Mouse (Mus musculus) forebrain, embryonic 14.5 days (tissue): ENCODE results near the gene Itm2c. TPM values are rescaled to one million over a fixed set of nuclear protein-coding genes. Genes with fewer than 3 reads are reported as not detected.

Source experiments
- ATAC-seq: fragments of 200-750 bp; cut with Nextera tagmentation; 2 replicates; pipeline ENCODE4 v1.8.0; 2017; ENCODE audit warnings: mild to moderate bottlenecking, moderate library complexity
- DNase-seq: peaks from one replicate; pipeline ENCODE4 v3.0.0-alpha.2; 2015; ENCODE audit warnings: low spot score
- H3K27ac ChIP-seq: fragments of 300-500 bp; sonication (generic); 2 replicates; pipeline ENCODE4 v1.5.1; 2014; ENCODE audit warnings: low read depth, mild to moderate bottlenecking, control low read depth, low read length, moderate library complexity
- H3K27me3 ChIP-seq: fragments of 300-500 bp; sonication (generic); replicated peaks from 2 replicates; pipeline ENCODE4 v1.6.1; 2014; ENCODE audit warnings: low read length, control low read depth, mixed read lengths; ENCODE audit not compliant: control insufficient read depth, insufficient read depth
- H3K36me3 ChIP-seq: fragments of 300-500 bp; sonication (generic); 2 replicates; pipeline ENCODE4 v1.6.1; 2014; ENCODE audit warnings: low read length, control low read depth; ENCODE audit not compliant: control insufficient read depth, insufficient read depth
- H3K4me1 ChIP-seq: fragments of 300-500 bp; sonication (generic); 2 replicates; pipeline ENCODE4 v1.6.1; 2014; ENCODE audit warnings: antibody characterized with exemption, low read length, control low read depth; ENCODE audit not compliant: control insufficient read depth, insufficient read depth
- H3K4me2 ChIP-seq: fragments of 300-500 bp; sonication (generic); 2 replicates; pipeline ENCODE4 v1.6.1; 2014; ENCODE audit warnings: mild to moderate bottlenecking, control low read depth, low read length
- H3K4me3 ChIP-seq: fragments of 300-500 bp; sonication (generic); 2 replicates; pipeline ENCODE4 v1.5.1; 2014; ENCODE audit warnings: low read depth, low read length, control low read depth
- H3K9ac ChIP-seq: fragments of 300-500 bp; sonication (generic); 2 replicates; pipeline ENCODE4 v1.6.1; 2014; ENCODE audit warnings: mild to moderate bottlenecking, low read length, control low read depth, moderate library complexity
- H3K9me3 ChIP-seq: fragments of 300-500 bp; sonication (generic); replicated peaks from 2 replicates; pipeline ENCODE4 v1.6.1; 2016; ENCODE audit warnings: low read length, control low read depth, mixed read lengths; ENCODE audit not compliant: control insufficient read depth
- WGBS: fragments of 180-500 bp; shearing (Covaris S2); extraction: QIAGEN DNeasy Blood & Tissue Kit; methylation state at CpG from one replicate; pipeline ENCODE4 v1.1.7; 2014; 5-methylcytosine and 5-hydroxymethylcytosine counted together
- polyA plus RNA-seq: library from polyadenylated mRNA; unstranded; fragments of >200 nt; fragmentation: Nextera tagmentation; extraction: Ambion mirVana; gene quantifications from 2 replicates; pipeline ENCODE4 v1.2.1, GENCODE M21; 2014

Gene Itm2c
- polyA plus RNA-seq, 1 experiment from 2014 or later = 149 TPM

DNA sequence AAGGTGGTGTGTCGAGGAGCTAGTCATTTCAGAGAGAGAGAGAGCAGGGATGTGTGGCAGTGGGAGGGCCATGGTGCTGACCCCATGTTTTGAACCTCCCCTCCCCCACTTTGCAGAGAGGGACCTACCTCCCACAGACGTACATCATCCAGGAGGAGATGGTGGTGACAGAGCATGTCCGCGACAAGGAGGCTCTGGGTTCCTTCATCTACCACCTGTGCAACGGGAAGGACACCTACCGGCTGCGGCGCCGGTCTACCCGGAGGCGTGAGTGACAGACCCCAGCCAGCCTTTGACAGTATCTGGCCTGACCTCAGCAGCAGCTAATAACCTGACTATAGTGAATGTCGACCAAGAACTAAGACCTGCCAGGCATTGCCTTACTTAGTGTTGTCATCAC lies 12.8 kb downstream of the Itm2c start:
- H3K4me2 ChIP-seq = no peak overlapping the region
- no peak overlapping the region for H3K4me3 ChIP-seq
- peaks cover 9% of the 10 kb centered on the region for H3K4me1 ChIP-seq
- H3K27ac ChIP-seq = no peak overlapping the region
- H3K9ac ChIP-seq = no peak overlapping the region
- 94% methylated on average over 12 of the region's 12 CpGs for WGBS
- H3K27me3 ChIP-seq = no peaks in the 10 kb centered on the region
- H3K36me3 ChIP-seq = peaks cover 65% of the 10 kb centered on the region
- ATAC-seq = no peak
- DNase-seq = no peak
- H3K9me3 ChIP-seq = no peaks in the 10 kb centered on the region

DNA sequence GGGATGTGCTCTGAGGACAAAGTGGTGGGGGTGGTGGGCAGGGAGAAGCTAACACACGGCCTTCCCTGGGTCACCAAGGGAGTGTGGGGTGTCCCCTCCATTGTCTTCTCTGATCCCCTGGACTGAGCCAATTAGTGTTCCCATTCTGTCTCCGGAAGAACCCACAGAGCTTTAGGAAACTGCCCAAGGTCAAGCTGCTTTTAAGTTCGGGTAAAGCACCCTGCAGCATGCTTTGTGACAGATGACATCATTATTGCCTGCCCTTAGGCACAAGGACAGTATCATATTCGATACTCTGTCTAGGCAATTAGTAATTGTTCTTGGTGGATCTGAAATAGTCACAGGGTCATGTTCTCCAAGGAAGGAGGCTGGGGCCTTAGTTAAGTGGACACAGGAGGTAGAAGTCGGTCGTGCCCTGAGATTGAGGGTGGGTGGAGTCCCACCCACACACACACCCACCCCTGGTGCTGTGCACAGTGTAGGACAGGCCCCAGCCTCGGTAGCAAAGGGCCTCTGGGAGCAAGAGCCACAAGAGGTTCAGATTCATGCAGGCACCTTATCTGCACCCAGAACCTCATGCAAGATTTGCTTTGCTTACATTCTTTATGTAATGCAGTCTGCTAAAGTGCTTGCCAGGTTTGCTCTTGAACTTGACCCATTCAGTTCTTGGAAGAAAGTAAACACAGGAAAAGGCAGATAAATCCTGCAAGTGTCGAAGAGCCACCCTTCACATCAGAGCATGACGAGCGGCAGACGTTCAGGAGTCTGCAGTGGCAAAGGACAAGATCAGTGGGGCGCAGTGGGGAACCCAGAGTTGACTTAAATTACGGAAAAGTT lies 14.9 kb downstream of the Itm2c start:
- no peaks in the 10 kb centered on the region for H3K27me3 ChIP-seq
- no peak overlapping the region for H3K4me2 ChIP-seq
- peaks cover 51% of the 10 kb centered on the region for H3K36me3 ChIP-seq
- H3K4me3 ChIP-seq = no peak overlapping the region
- ATAC-seq (no peak), DNase-seq (no peak)
- no peaks in the 10 kb centered on the region for H3K9me3 ChIP-seq
- 67% methylated on average over 13 of the region's 13 CpGs for WGBS
- H3K27ac ChIP-seq = no peak overlapping the region
- no peaks in the 10 kb centered on the region for H3K4me1 ChIP-seq
- H3K9ac ChIP-seq = no peak overlapping the region

- Histone ChIP-seq H3K4me2 (no peak overlapping the region), H3K36me3 (peaks cover 9% of the 10 kb centered on the region), H3K27me3 (no peaks in the 10 kb centered on the region), H3K4me3 (no peak overlapping the region), H3K4me1 (peaks cover 18% of the 10 kb centered on the region), H3K27ac (no peak overlapping the region), H3K9ac (no peak overlapping the region), H3K9me3 (no peaks in the 10 kb centered on the region)
- ATAC-seq (no peak), DNase-seq (no peak)
- 94% methylated on average over 7 of the region's 7 CpGs for WGBS
These were observed 19.1 kb downstream of the Itm2c start for GRCm38 (mm10) chr1:85913078-85913755.

DNA sequence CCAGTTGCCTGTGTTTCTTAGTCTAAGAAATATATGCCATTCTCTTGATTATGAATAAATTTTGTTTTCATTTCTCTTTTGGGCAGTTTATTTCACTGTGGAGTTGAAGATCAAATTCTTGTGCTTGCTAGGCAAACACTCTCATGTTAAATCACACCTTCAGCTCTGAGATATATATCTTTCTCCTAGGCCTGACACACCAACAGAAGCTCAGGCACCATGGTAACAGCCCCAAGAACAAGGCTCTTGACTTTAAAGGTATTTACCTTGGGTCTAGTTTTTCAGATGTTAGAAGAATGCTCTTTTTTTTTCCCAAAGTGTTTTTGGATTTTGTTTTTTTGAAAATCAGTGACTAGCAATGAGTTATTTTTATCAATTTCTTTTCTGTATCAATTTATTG lies 21.8 kb downstream of the Itm2c start:
- Histone ChIP-seq H3K36me3 (no peaks in the 10 kb centered on the region), H3K4me2 (no peak overlapping the region), H3K9me3 (no peaks in the 10 kb centered on the region), H3K4me1 (peaks cover 18% of the 10 kb centered on the region), H3K27ac (no peak overlapping the region; the same call in 1 of the 2 replicates), H3K4me3 (no peak overlapping the region), H3K27me3 (no peaks in the 10 kb centered on the region), H3K9ac (no peak overlapping the region)
- DNase-seq (no peak), ATAC-seq (no peak)

DNA sequence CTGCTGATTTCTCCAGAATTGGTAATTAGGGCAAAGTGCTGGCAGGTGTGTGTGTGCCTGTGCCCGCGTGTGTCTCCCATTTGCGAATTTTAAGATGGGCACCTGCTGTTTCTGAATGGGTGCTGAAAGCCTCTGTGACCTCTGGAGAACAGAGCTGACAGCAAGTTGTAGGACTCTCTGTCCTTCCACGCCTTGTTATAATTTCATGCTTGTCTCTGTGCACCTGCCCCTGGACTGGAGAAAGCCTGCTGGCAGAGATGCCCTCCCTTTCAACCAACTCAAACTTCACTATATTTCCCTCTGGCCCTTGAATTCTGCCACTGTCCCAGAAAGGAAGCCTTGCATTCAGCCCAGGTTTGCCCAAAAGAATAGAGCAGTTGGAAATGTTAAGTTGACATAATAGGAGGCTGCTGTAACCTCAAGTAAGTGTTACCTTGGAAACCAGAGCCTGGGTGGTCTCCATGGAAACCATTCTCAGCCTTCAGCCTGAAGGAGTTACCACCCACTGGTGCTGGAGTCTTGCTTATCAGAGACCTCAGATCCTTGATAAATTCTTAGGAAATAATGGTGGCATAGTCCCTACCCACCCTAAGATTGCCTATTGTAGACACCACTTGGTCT lies 22.9 kb downstream of the Itm2c start:
- H3K27me3 ChIP-seq = no peaks in the 10 kb centered on the region
- no peak overlapping the region for H3K4me3 ChIP-seq
- ATAC-seq = peak; percentile 91
- no peaks in the 10 kb centered on the region for H3K9me3 ChIP-seq
- WGBS = 5% methylated on average over 4 of the region's 4 CpGs
- H3K9ac ChIP-seq = no peak overlapping the region
- peak; percentile 96 for DNase-seq
- peaks cover 21% of the 10 kb centered on the region for H3K4me1 ChIP-seq
- peak overlapping the region; percentile 21 for H3K4me2 ChIP-seq
- no peaks in the 10 kb centered on the region for H3K36me3 ChIP-seq
- peak overlapping the region; percentile 87 for H3K27ac ChIP-seq

- no peak overlapping the region for H3K4me2 ChIP-seq
- H3K36me3 ChIP-seq = no peaks in the 10 kb centered on the region
- DNase-seq (no peak), ATAC-seq (no peak)
- 93% methylated on average over 7 of the region's 7 CpGs for WGBS
- no peak overlapping the region for H3K9ac ChIP-seq
- H3K9me3 ChIP-seq = no peaks in the 10 kb centered on the region
- no peaks in the 10 kb centered on the region for H3K27me3 ChIP-seq
- H3K4me1 ChIP-seq = peaks cover 24% of the 10 kb centered on the region
- no peak overlapping the region for H3K27ac ChIP-seq
- H3K4me3 ChIP-seq = no peak overlapping the region
These were observed 25.5 kb downstream of the Itm2c start for GRCm38 (mm10) chr1:85919621-85920020.

GRCm38 (mm10) chr1:85921725-85922124 lies 27.6 kb downstream of the Itm2c start:
- Histone ChIP-seq H3K27ac (peak overlapping the region; percentile 36; the same call in 1 of the 2 replicates), H3K9ac (no peak overlapping the region), H3K36me3 (no peaks in the 10 kb centered on the region), H3K9me3 (no peaks in the 10 kb centered on the region), H3K4me3 (no peak overlapping the region), H3K4me2 (no peak overlapping the region), H3K4me1 (peaks cover 21% of the 10 kb centered on the region), H3K27me3 (no peaks in the 10 kb centered on the region)
- ATAC-seq (no peak), DNase-seq (no peak)
- 78% methylated on average over 7 of the region's 7 CpGs for WGBS

- 63% methylated on average over 7 of the region's 7 CpGs for WGBS
- Histone ChIP-seq H3K4me1 (peaks cover 15% of the 10 kb centered on the region), H3K27me3 (no peaks in the 10 kb centered on the region), H3K4me3 (no peak overlapping the region), H3K4me2 (no peak overlapping the region), H3K27ac (peak overlapping the region; percentile 36; the same call in 1 of the 2 replicates), H3K36me3 (no peaks in the 10 kb centered on the region), H3K9ac (no peak overlapping the region), H3K9me3 (no peaks in the 10 kb centered on the region)
- DNase-seq = peak; percentile 68
- ATAC-seq = peak; percentile 65
These were observed 28.2 kb downstream of the Itm2c start for GRCm38 (mm10) chr1:85922127-85922864.
